Mouse (Mus musculus): ENCODE measurements around the gene Apc2.

DNA sequence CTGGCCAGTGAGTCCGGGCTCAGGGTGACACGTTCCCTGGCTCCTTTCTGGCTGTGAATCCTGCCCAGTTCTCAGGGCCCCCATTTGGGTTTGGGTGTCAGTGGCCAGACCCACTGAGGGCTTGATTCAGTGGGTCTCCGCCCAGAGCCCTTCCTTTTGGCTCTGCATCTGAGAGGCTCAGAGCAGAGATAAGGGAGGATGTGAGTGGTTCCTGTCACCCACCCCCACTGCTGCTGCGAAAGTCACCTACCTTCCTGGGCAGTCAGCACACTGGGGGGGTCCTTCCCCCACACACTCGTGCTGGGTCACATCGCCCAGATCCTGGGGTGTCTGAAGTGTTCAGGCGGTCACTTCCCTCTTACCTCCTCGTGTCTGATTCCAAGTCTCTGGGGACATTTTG, 57.0 kb downstream of the Apc2 start:
- TF ChIP-seq POLR2A (IDR thresholded peaks at IDR 0.05; ENCODE audit: borderline replicate concordance, extremely low read depth, low read depth, low read length) (no peak), CTCF (IDR thresholded peaks at IDR 0.05; ENCODE audit: insufficient read depth, low read length) (no peak)
